ENCODE assay signal across 11 mouse cellular contexts in the genomic region with DNA sequence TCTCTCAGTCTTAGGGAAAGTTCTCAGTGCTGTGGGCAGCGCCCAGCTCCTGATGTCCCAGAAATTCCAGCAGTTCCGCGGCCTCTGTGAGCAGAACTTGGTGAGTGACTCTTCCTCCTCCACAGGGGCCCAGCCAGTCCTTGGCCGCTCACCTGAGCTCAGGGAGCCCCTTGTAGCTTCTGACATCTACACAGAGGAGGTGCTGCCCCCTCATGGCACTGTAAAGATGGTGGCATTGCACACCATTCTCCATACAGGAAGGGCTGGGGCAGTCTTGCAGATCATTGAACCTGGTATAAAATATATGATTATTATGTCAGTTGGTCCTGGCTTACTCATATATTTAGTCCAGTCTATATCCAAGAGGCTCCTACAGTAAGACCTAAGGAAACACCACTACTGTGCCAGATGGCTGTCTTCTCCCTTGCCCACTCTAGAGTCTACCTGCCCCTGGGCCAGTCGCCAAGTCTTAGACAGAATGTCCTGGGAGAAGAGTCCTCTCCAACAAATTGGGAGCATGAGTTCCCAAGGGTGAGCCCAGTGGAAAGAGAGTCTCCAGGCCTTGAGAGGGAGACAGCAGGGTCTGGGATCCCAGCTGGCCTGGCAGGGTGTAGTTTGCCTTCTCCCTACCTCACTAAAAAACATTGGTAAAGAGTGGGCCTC. TPM values are rescaled to one million over a fixed set of nuclear protein-coding genes. Genes with fewer than 3 reads are reported as not detected.
A peak's percentile ranks its signal among the peaks of the same experiment; 100 is the strongest.
DNase-seq lines count a peak whose midpoint lies in the region; ATAC-seq and TF ChIP-seq lines count a peak whose summit lies in the region.
"Had no signal": no experiment of that assay in that cellular context is flagged by ENCODE, and none has a peak within 500 bp of the region (broad histone marks: within the 10 kb centered on the region; RNA-seq: fewer than 3 reads in every experiment).

No protein-coding gene starts in this region.

- H3K9me3 ChIP-seq in forebrain, embryonic 12.5 days, result peaks cover 16% of the 10 kb centered on the region
- H3K9me3 ChIP-seq: hindbrain, embryonic 15.5 days; lung, embryonic 15.5 days had no signal

- peaks cover 82% of the 10 kb centered on the region for H3K36me3 ChIP-seq in forebrain, embryonic 12.5 days (replicated peaks)

- DNase-seq in cerebellum, postnatal 10 days, result peak; percentile 72 to 73
- no peak for DNase-seq in cerebellum, adult 11 months
- DNase-seq in left cerebral cortex, adult 2 months (ENCODE audit: extremely low spot score in 1 of 2, low spot score in 2 of 2), result no peak
- DNase-seq in left cerebral cortex, postnatal 10 days (ENCODE audit: extremely low spot score in 1 of 2, low spot score in 2 of 2), result no peak
- no peak for DNase-seq in retina, postnatal 1 day
- DNase-seq: heart, adult 11 months had no signal

- H3K27me3 ChIP-seq in forebrain, embryonic 12.5 days, result no peaks in the 10 kb centered on the region
- H3K27me3 ChIP-seq: hindbrain, embryonic 15.5 days; lung, embryonic 15.5 days had no signal

- no peak for TF ChIP-seq POLR2A in bone marrow macrophage, adult 2 months (IDR thresholded peaks at IDR 0.05; ENCODE audit: borderline replicate concordance, low read depth, low read length)

- no peak overlapping the region for H3K9ac ChIP-seq in forebrain, embryonic 12.5 days
- H3K9ac ChIP-seq: hindbrain, embryonic 15.5 days; lung, embryonic 15.5 days had no signal

- peak; percentile 45 for TF ChIP-seq CTCF in left cerebral cortex, adult 2 months (IDR thresholded peaks at IDR 0.05)
- 0 out of 2 replicates have a peak, but pooled peaks have one; percentile 17 for TF ChIP-seq CTCF in bone marrow macrophage, adult 2 months (IDR thresholded peaks at IDR 0.05; ENCODE audit: low read depth, low read length)

- no peak overlapping the region for H3K4me3 ChIP-seq in left cerebral cortex, adult 2 months
- H3K4me3 ChIP-seq in bone marrow macrophage, adult 2 months (ENCODE audit: insufficient read depth, low read length), result no peak overlapping the region
- H3K4me3 ChIP-seq in forebrain, embryonic 12.5 days (replicated peaks), result no peak overlapping the region
- H3K4me3 ChIP-seq: hindbrain, embryonic 15.5 days; lung, embryonic 15.5 days had no signal

- ATAC-seq in megakaryocyte progenitor cell, adult 5-6 weeks (replicated peaks; ENCODE audit: poor library complexity), result peak; percentile 71
- no peak for ATAC-seq in forebrain, embryonic 12.5 days (ENCODE audit: low FRiP score)

- H3K27ac ChIP-seq in left cerebral cortex, adult 2 months, result no peak overlapping the region
- H3K27ac ChIP-seq in bone marrow macrophage, adult 2 months (ENCODE audit: insufficient read depth, low read depth, low read length), result no peak overlapping the region
- H3K27ac ChIP-seq in forebrain, embryonic 12.5 days, result no peak overlapping the region
- H3K27ac ChIP-seq: hindbrain, embryonic 15.5 days; lung, embryonic 15.5 days had no signal

- no peak overlapping the region for H3K4me2 ChIP-seq in forebrain, embryonic 12.5 days
- H3K4me2 ChIP-seq: hindbrain, embryonic 15.5 days; lung, embryonic 15.5 days had no signal

- H3K4me1 ChIP-seq in bone marrow macrophage, adult 2 months (ENCODE audit: control insufficient read depth, insufficient read depth, low read length), result no peaks in the 10 kb centered on the region
- no peaks in the 10 kb centered on the region for H3K4me1 ChIP-seq in forebrain, embryonic 12.5 days
- H3K4me1 ChIP-seq: hindbrain, embryonic 15.5 days had no signal

- intact Hi-C loops in left cerebral cortex, adult 2 months (cut with DNase I), result loop anchor here (5.0 kb wide), 1 partner anchor 234 kb away; no protein-coding TSS in a partner anchor
- intact Hi-C loops in left cerebral cortex, postnatal 10 days (cut with DNase I), result no loop called here

- WGBS in forebrain, embryonic 12.5 days, result 92% methylated on average over 5 of the region's 5 CpGs

RNA-seq across cellular contexts. Expression of a gene that starts 14.2 kb away (rescaled TPM):
- total RNA-seq in left cerebral cortex, adult 2 months (2021), result 10 to 100 TPM; 16.1 to 17.3 TPM
- 10 to 100 TPM; 17.5 to 20.6 TPM for total RNA-seq in left cerebral cortex, postnatal 10 days (2021)
- 5.1 and 7.6 TPM in 2 replicates for polyA plus RNA-seq in bone marrow macrophage, adult 2 months (2012; ENCODE audit: insufficient read depth, insufficient read length, missing spikeins)
- total RNA-seq in megakaryocyte progenitor cell, adult 5-6 weeks (2015), result not detected in 2 replicates
- total RNA-seq in megakaryocyte progenitor cell, adult 5-6 weeks (2017), result not detected in 2 replicates
- polyA plus RNA-seq in forebrain, embryonic 12.5 days (2016; fragmentation: Nextera tagmentation; extraction: Ambion mirVana), result 61.4 and 95.4 TPM in 2 replicates

Comparison
In these comparisons a context has a peak if more than half of its experiments do, and no peak if none do; other contexts are left out.
1. DNase-seq: peak in cerebellum, postnatal 10 days (2 of 2); none in cerebellum, adult 11 months (single experiment), left cerebral cortex, adult 2 months (0 of 2), left cerebral cortex, postnatal 10 days (0 of 2) and retina, postnatal 1 day (single experiment).
2. RNA of a gene that starts 14.2 kb away (total RNA-seq): 17.5 to 20.6 TPM in left cerebral cortex, postnatal 10 days and 16.1 to 17.3 TPM in left cerebral cortex, adult 2 months; not detected in megakaryocyte progenitor cell, adult 5-6 weeks; every median in the first group is over 10 times any median in the second.